In the genomic region with DNA sequence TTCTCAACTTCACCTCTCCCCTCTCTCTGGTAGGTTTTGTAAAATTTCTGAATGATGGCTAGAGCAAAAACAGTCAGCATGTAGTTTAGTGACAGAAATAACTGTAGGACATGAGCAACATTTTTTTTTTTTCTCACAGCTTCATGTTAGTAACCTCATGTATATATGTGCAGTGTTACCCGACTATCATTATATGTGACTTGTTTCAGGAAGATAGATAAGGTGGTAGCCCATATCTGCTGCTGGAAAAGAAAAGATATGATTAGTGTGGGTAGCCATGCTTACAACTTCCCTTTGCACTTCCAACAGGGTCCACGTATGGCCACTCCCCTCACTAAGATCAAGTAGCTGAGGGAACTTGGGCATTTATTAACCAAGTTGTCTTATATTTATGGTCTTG, we compare ENCODE assay signal across 18 mouse cellular contexts.
A peak's percentile ranks its signal among the peaks of the same experiment; 100 is the strongest.
DNase-seq lines count a peak whose midpoint lies in the region; ATAC-seq and TF ChIP-seq lines count a peak whose summit lies in the region.
"Had no signal": no experiment of that assay in that cellular context is flagged by ENCODE, and none has a peak within 500 bp of the region (broad histone marks: within the 10 kb centered on the region; RNA-seq: fewer than 3 reads in every experiment).

No protein-coding gene starts in this region.

- H3K27me3 ChIP-seq in heart, embryonic 16.5 days (ENCODE audit: control insufficient read depth, insufficient read depth, low read length), result no peaks in the 10 kb centered on the region
- H3K27me3 ChIP-seq in G1E (ENCODE audit: insufficient read depth, low read length), result no peaks in the 10 kb centered on the region
- no peaks in the 10 kb centered on the region for H3K27me3 ChIP-seq in liver, embryonic 15.5 days
- H3K27me3 ChIP-seq in midbrain, embryonic 14.5 days (ENCODE audit: control insufficient read depth, insufficient read depth, low read length), result no peaks in the 10 kb centered on the region
- H3K27me3 ChIP-seq: embryonic facial prominence, embryonic 15.5 days; midbrain, embryonic 15.5 days; stomach, embryonic 15.5 days had no signal

- no peaks in the 10 kb centered on the region for H3K9me3 ChIP-seq in heart, embryonic 16.5 days (replicated peaks; ENCODE audit: control insufficient read depth, low read length)
- no peaks in the 10 kb centered on the region for H3K9me3 ChIP-seq in G1E (replicated peaks)
- no peaks in the 10 kb centered on the region for H3K9me3 ChIP-seq in liver, embryonic 15.5 days (replicated peaks)
- no peaks in the 10 kb centered on the region for H3K9me3 ChIP-seq in midbrain, embryonic 14.5 days (ENCODE audit: control insufficient read depth, low read length)
- H3K9me3 ChIP-seq: embryonic facial prominence, embryonic 15.5 days; hindbrain, embryonic 10.5 days; midbrain, embryonic 15.5 days; stomach, embryonic 15.5 days had no signal

- no peak for TF ChIP-seq CTCF in G1E (IDR thresholded peaks at IDR 0.05; ENCODE audit: low read depth, low read length)

- H3K27ac ChIP-seq in heart, embryonic 16.5 days (ENCODE audit: low read length), result peak overlapping the region; percentile 73
- no peak overlapping the region for H3K27ac ChIP-seq in liver, embryonic 15.5 days (replicated peaks)
- no peak overlapping the region for H3K27ac ChIP-seq in midbrain, embryonic 14.5 days (replicated peaks; ENCODE audit: low read depth, low read length)
- H3K27ac ChIP-seq: embryonic facial prominence, embryonic 15.5 days; hindbrain, embryonic 10.5 days; midbrain, embryonic 15.5 days; stomach, embryonic 15.5 days had no signal

- H3K4me2 ChIP-seq in heart, embryonic 16.5 days (ENCODE audit: low read depth, low read length), result no peak overlapping the region
- no peak overlapping the region for H3K4me2 ChIP-seq in liver, embryonic 15.5 days
- H3K4me2 ChIP-seq in midbrain, embryonic 14.5 days (ENCODE audit: low read length), result no peak overlapping the region
- H3K4me2 ChIP-seq: embryonic facial prominence, embryonic 15.5 days; midbrain, embryonic 15.5 days; stomach, embryonic 15.5 days had no signal

- no peak for ATAC-seq in heart, embryonic 16.5 days (replicated peaks; ENCODE audit: extremely low read depth, insufficient read depth, low FRiP score)
- ATAC-seq in G1E (ENCODE audit: extremely low read depth, insufficient number of reproducible peaks, low FRiP score, poor library complexity, severe bottlenecking), result peak; percentile 42
- ATAC-seq in liver, embryonic 15.5 days (ENCODE audit: insufficient read depth), result peak; percentile 62
- ATAC-seq in midbrain, embryonic 14.5 days (ENCODE audit: low FRiP score, low TSS enrichment), result no peak
- ATAC-seq: forebrain, postnatal 0 days; midbrain, embryonic 15.5 days had no signal

- H3K4me3 ChIP-seq in heart, embryonic 16.5 days (ENCODE audit: low read length), result no peak overlapping the region
- H3K4me3 ChIP-seq in G1E (ENCODE audit: low read depth, low read length), result no peak overlapping the region
- no peak overlapping the region for H3K4me3 ChIP-seq in liver, embryonic 15.5 days (replicated peaks)
- H3K4me3 ChIP-seq in midbrain, embryonic 14.5 days (replicated peaks; ENCODE audit: low read depth, low read length), result no peak overlapping the region
- H3K4me3 ChIP-seq: embryonic facial prominence, embryonic 15.5 days; hindbrain, embryonic 10.5 days; midbrain, embryonic 15.5 days; myocyte; stomach, embryonic 15.5 days had no signal

- H3K9ac ChIP-seq in heart, embryonic 16.5 days (ENCODE audit: low read length), result no peak overlapping the region
- no peak overlapping the region for H3K9ac ChIP-seq in liver, embryonic 15.5 days
- H3K9ac ChIP-seq in midbrain, embryonic 14.5 days (replicated peaks; ENCODE audit: low read length), result no peak overlapping the region
- H3K9ac ChIP-seq: embryonic facial prominence, embryonic 15.5 days; forebrain, postnatal 0 days; midbrain, embryonic 15.5 days; stomach, embryonic 15.5 days had no signal

- H3K4me1 ChIP-seq in heart, embryonic 16.5 days (ENCODE audit: control insufficient read depth, insufficient read depth, low read length), result peaks cover 25% of the 10 kb centered on the region
- peaks cover 51% of the 10 kb centered on the region for H3K4me1 ChIP-seq in G1E (ENCODE audit: insufficient read depth, low read depth, low read length)
- H3K4me1 ChIP-seq in liver, embryonic 15.5 days (replicated peaks), result peaks cover 18% of the 10 kb centered on the region
- H3K4me1 ChIP-seq in midbrain, embryonic 14.5 days (ENCODE audit: control insufficient read depth, insufficient read depth, low read length), result no peaks in the 10 kb centered on the region; the same call in 1 of the 2 replicates
- H3K4me1 ChIP-seq: embryonic facial prominence, embryonic 15.5 days; midbrain, embryonic 15.5 days; stomach, embryonic 15.5 days had no signal

- no peak for DNase-seq in heart, adult 9 months (ENCODE audit: low spot score in 2 of 2)
- peak; percentile 59 for DNase-seq in 416B (ENCODE audit: low read depth)
- DNase-seq in G1E (ENCODE audit: low spot score), result no peak
- no peak for DNase-seq in midbrain, embryonic 14.5 days
- DNase-seq in right cerebral cortex, postnatal 10 days (ENCODE audit: low spot score in 2 of 2), result no peak
- DNase-seq: cerebellum, adult 11-12 months; cerebellum, postnatal 25 days; forebrain, postnatal 0 days; kidney, adult 8-10 months; kidney, postnatal 14 days; right cerebral cortex, postnatal 25 days had no signal

- H3K36me3 ChIP-seq in heart, embryonic 16.5 days (ENCODE audit: control insufficient read depth, insufficient read depth), result no peaks in the 10 kb centered on the region
- no peaks in the 10 kb centered on the region for H3K36me3 ChIP-seq in G1E (replicated peaks)
- no peaks in the 10 kb centered on the region for H3K36me3 ChIP-seq in liver, embryonic 15.5 days (replicated peaks)
- no peaks in the 10 kb centered on the region for H3K36me3 ChIP-seq in midbrain, embryonic 14.5 days (ENCODE audit: control insufficient read depth, insufficient read depth, low read length)
- H3K36me3 ChIP-seq: embryonic facial prominence, embryonic 15.5 days; hindbrain, embryonic 10.5 days; midbrain, embryonic 15.5 days; stomach, embryonic 15.5 days had no signal

- 42% methylated on average over 2 of the region's 2 CpGs for WGBS in heart, embryonic 16.5 days
- WGBS in liver, embryonic 15.5 days (ENCODE audit: insufficient replicate concordance), result 14% methylated on average over 2 of the region's 2 CpGs
- WGBS in midbrain, embryonic 14.5 days, result 93% methylated on average over 2 of the region's 2 CpGs

Comparison
In these comparisons a context has a peak if more than half of its experiments do, and no peak if none do; other contexts are left out.
1. ATAC-seq: peak in G1E (single experiment) and liver, embryonic 15.5 days (single experiment); none in heart, embryonic 16.5 days (single experiment) and midbrain, embryonic 14.5 days (single experiment).